Mouse (Mus musculus) adipose tissue, adult 10 weeks (tissue): ENCODE data around the gene Tsc22d4. TPM values are rescaled to one million over a fixed set of nuclear protein-coding genes. Genes with fewer than 3 reads are reported as not detected.

Experiments
- polyA plus RNA-seq: library from polyadenylated mRNA; stranded (reverse); fragments of 350-450 nt; fragmentation: Illumina TruSeq; extraction: RNeasy Lipid Tissue Mini Kit (QIAGEN cat#74804); gene quantifications from one replicate; pipeline ENCODE4 v1.2.3, GENCODE M21; 2014; ENCODE audit warnings: low read depth, low replicate concordance

Tsc22d4 gene
- polyA plus RNA-seq = 187 TPM

GRCm38 (mm10) chr5:137745214-137746171 lies at the start of gene Tsc22d4:
Tsc22d4 (plus strand) TSS chr5:137745730.

GRCm38 (mm10) chr5:137741023-137741931 lies 4.3 kb upstream of the Tsc22d4 start, which contains the start of gene Nyap1:
Nyap1 (minus strand) TSS chr5:137741607.

GRCm38 (mm10) chr5:137778635-137779034 lies 33.1 kb downstream of the Tsc22d4 start, which contains the start of gene Ppp1r35:
Ppp1r35 (plus strand) TSS chr5:137778849.

GRCm38 (mm10) chr5:137787151-137787928 lies 41.8 kb downstream of the Tsc22d4 start, which contains the start of the genes Mepce and Zcwpw1:
Mepce (minus strand) TSS chr5:137787655.
Zcwpw1 (plus strand) TSS chr5:137787798.

Other genes with a start within 250 kb of the Tsc22d4 start
- gene Pop7, start 243.2 kb upstream of the Tsc22d4 start, polyA plus RNA-seq = 21.6 TPM
- 25.5 TPM for gene Gigyf1, start 227.2 kb upstream of the Tsc22d4 start, polyA plus RNA-seq
- not detected for gene Epo, start 212.5 kb upstream of the Tsc22d4 start, polyA plus RNA-seq
- 338 TPM for gene Gnb2, start 212.2 kb upstream of the Tsc22d4 start, polyA plus RNA-seq
- gene Actl6b, start 192.2 kb upstream of the Tsc22d4 start, polyA plus RNA-seq = 0.53 TPM
- gene Tfr2, start 175.9 kb upstream of the Tsc22d4 start, polyA plus RNA-seq = 0.37 TPM
- gene Mospd3, start 144.7 kb upstream of the Tsc22d4 start, polyA plus RNA-seq = 33.8 TPM
- 77.7 TPM for gene Pcolce, start 131.9 kb upstream of the Tsc22d4 start, polyA plus RNA-seq
- gene Fbxo24, start 116.7 kb upstream of the Tsc22d4 start, polyA plus RNA-seq = 1.9 TPM
- 42.0 TPM for gene Lrch4, start 116.6 kb upstream of the Tsc22d4 start, polyA plus RNA-seq
- gene Gm20605, start 116.6 kb upstream of the Tsc22d4 start, polyA plus RNA-seq = 19.6 TPM
- gene Sap25, start 104.4 kb upstream of the Tsc22d4 start, polyA plus RNA-seq = 18.4 TPM
- 15.2 TPM for gene Irs3, start 100.0 kb upstream of the Tsc22d4 start, polyA plus RNA-seq
- gene Agfg2, start 61.0 kb upstream of the Tsc22d4 start, polyA plus RNA-seq = 32.8 TPM
- 3.1 TPM for gene Nyap1, start 4.1 kb upstream of the Tsc22d4 start, polyA plus RNA-seq
- 12.7 TPM for gene Ppp1r35, start 33.1 kb downstream of the Tsc22d4 start, polyA plus RNA-seq
- 38.5 TPM for gene Mepce, start 41.9 kb downstream of the Tsc22d4 start, polyA plus RNA-seq
- 8.0 TPM for gene Zcwpw1, start 42.1 kb downstream of the Tsc22d4 start, polyA plus RNA-seq
- gene Pilra, start 90.6 kb downstream of the Tsc22d4 start, polyA plus RNA-seq = 4.9 TPM
- 4.2 TPM for gene Pilrb1, start 112.4 kb downstream of the Tsc22d4 start, polyA plus RNA-seq
- gene Pilrb2, start 126.1 kb downstream of the Tsc22d4 start, polyA plus RNA-seq = 5.3 TPM
- 0.10 TPM for gene Cyp3a13, start 175.9 kb downstream of the Tsc22d4 start, polyA plus RNA-seq
- gene Gjc3, start 217.4 kb downstream of the Tsc22d4 start, polyA plus RNA-seq = 0.10 TPM
- gene Azgp1, start 235.8 kb downstream of the Tsc22d4 start, polyA plus RNA-seq = 1.3 TPM